Mouse (Mus musculus) adrenal gland, postnatal 10 days (tissue): ENCODE measurements at regions not wholly inside any gene's neighbourhood (a gene's known extent, or its start where the extent isn't known, plus 50 kb on each side); places are given as distances from the start of the nearest gene placed in this dataset.
A peak's percentile ranks its signal among the peaks of the same experiment; 100 is the strongest.

Experiments used
- DNase-seq: peaks from one replicate; pipeline ENCODE4 v3.0.0; 2021; ENCODE audit warnings: mixed read lengths

GRCm38 (mm10) chr6:71012436-71012822 is 56.1 kb downstream of the Foxi3 start:
- DNase-seq = no peak

- peak; percentile 40 for DNase-seq
Observed at GRCm38 (mm10) chr6:71012823-71013461, 56.6 kb downstream of the Foxi3 start.

- no peak for DNase-seq
Observed at GRCm38 (mm10) chr6:71016388-71016787, 60.1 kb downstream of the Foxi3 start.

- DNase-seq = no peak
Observed at GRCm38 (mm10) chr6:71021353-71021752, 65.0 kb downstream of the Foxi3 start.

GRCm38 (mm10) chr6:71025472-71025871 is 69.1 kb downstream of the Foxi3 start:
- no peak for DNase-seq

- DNase-seq = no peak
Observed at GRCm38 (mm10) chr6:71029663-71030062, 73.3 kb downstream of the Foxi3 start.

GRCm38 (mm10) chr6:71030541-71030940 is 74.2 kb downstream of the Foxi3 start:
- peak; percentile 39 for DNase-seq

GRCm38 (mm10) chr6:71044241-71044640 is 87.9 kb downstream of the Foxi3 start:
- no peak for DNase-seq

GRCm38 (mm10) chr6:71045261-71045660 is 88.9 kb downstream of the Foxi3 start:
- DNase-seq = no peak

- DNase-seq = peak; percentile 46
Observed at GRCm38 (mm10) chr6:71048199-71049094, 92.1 kb downstream of the Foxi3 start.

GRCm38 (mm10) chr6:71050248-71050647 is 93.9 kb downstream of the Foxi3 start:
- DNase-seq = no peak

GRCm38 (mm10) chr6:71050754-71051213 is 93.5 kb downstream of the Thnsl2 start:
- no peak for DNase-seq

GRCm38 (mm10) chr6:71057209-71057858 is 86.9 kb downstream of the Thnsl2 start:
- DNase-seq = no peak

GRCm38 (mm10) chr6:71060116-71060515 is 84.1 kb downstream of the Thnsl2 start:
- peak; percentile 35 for DNase-seq

GRCm38 (mm10) chr6:71062980-71063379 is 81.3 kb downstream of the Thnsl2 start:
- DNase-seq = no peak

- DNase-seq = no peak
Observed at GRCm38 (mm10) chr6:71065428-71065827, 78.8 kb downstream of the Thnsl2 start.

GRCm38 (mm10) chr6:71069229-71069628 is 75.0 kb downstream of the Thnsl2 start:
- no peak for DNase-seq

GRCm38 (mm10) chr6:71074789-71075191 is 69.4 kb downstream of the Thnsl2 start:
- no peak for DNase-seq
